Mouse (Mus musculus) urinary bladder, adult 2 months (tissue): ENCODE data around the gene Exo5. TPM values are rescaled to one million over a fixed set of nuclear protein-coding genes. Genes with fewer than 3 reads are reported as not detected.

ENCODE experiments used
- DNase-seq: peaks from one replicate; pipeline ENCODE4 v3.0.0; 2022; ENCODE audit warnings: low spot score
- polyA plus RNA-seq: library from polyadenylated mRNA; depleted of rRNA; stranded (reverse); fragments of >200 nt; gene quantifications from 2 replicates; pipeline ENCODE4 v1.2.3, GENCODE M21; 2012; rRNA removed

The Exo5 gene
- 14.6 and 15.7 TPM in 2 replicates for polyA plus RNA-seq

GRCm38 (mm10) chr4:120924554-120925299, at the start of gene Exo5:
Gene Exo5 (minus strand): TSS chr4:120925017.
- peak; percentile 72 for DNase-seq

GRCm38 (mm10) chr4:120971842-120972241, 47.0 kb upstream of the Exo5 start:
- no peak for DNase-seq

GRCm38 (mm10) chr4:120969382-120970146, 44.7 kb upstream of the Exo5 start:
- DNase-seq: no peak

GRCm38 (mm10) chr4:120968486-120968885, 43.7 kb upstream of the Exo5 start:
- no peak for DNase-seq

GRCm38 (mm10) chr4:120955586-120955985, 30.8 kb upstream of the Exo5 start:
- DNase-seq: no peak

GRCm38 (mm10) chr4:120953667-120954066, 28.9 kb upstream of the Exo5 start:
- no peak for DNase-seq

DNA sequence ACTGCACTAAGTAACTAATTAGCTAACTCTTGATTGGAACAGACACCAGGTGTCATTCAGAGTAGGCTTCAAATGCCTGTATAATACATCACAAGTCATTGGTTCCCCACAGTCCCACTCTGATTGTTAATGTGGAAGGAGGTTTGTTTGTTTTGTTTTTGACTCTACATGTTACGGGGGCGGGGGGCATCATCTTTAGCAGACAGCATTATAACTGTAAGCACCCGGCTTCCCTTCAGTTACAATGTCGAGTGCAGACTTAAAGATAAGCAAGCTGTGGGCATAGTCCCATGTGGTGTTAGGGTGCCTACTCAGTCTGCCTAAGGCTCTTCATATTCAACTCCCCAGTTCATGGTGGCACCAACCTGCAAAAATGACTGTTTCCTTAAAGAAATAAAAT, 28.2 kb upstream of the Exo5 start:
- no peak for DNase-seq

GRCm38 (mm10) chr4:120952163-120952562, 27.3 kb upstream of the Exo5 start:
- DNase-seq: no peak

DNA sequence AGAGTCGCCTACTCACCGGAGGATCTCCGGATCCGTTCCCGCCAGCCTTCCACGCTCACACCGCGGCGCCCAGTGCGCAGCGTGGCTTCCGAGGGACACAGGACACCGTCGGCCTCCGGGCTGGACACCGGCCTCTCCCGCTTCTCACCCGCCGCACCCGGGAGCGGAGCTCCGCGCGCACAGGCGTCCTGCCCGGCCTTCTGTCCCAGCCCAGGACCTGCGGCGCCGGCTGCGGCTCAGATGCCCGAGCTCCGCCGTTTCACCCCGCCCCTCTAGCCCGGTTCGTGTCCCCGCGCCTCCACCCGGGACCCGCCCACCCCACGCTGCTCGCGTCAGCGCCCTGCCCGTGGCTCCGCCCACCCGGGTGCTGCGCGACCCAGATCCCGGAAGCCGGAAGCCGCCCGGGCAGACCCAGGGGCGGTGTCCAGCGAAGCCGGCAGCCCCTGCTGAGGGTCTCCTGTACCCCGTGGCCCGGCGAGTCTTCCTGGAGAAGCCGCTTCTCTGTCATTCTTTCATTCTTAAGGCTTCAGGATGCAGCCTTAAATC, 26.7 kb upstream of the Exo5 start, which contains the start of gene Zfp69:
TSS of gene Zfp69 (minus strand) at position 272 of the 546 bp plus-strand sequence.
- DNase-seq: peak; percentile 86

- no peak for DNase-seq
Measured at GRCm38 (mm10) chr4:120950763-120951427, 26.1 kb upstream of the Exo5 start.

- no peak for DNase-seq
Measured at GRCm38 (mm10) chr4:120948938-120949337, 24.1 kb upstream of the Exo5 start.

DNA sequence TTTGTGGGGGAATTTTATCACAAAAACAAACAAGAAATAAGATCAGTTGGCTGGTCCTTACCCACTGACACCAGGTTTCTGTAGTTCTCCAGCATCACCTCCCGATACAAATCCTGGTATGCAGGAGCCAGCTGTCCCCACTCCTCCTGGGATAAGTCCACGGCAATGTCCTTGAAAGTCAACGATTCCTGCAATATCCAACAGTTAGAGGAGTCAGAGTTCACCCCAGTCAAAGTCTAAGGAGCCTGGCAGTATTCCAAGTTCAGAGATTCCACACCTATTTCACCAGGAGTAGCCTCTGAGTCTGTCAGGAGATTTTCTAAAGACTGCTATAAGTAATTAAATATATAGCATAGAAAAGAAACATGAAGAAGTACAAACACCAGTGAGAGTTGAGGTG, 10.2 kb upstream of the Exo5 start:
- no peak for DNase-seq

GRCm38 (mm10) chr4:120930736-120931135, 5.9 kb upstream of the Exo5 start:
- no peak for DNase-seq

- DNase-seq: no peak
Measured at GRCm38 (mm10) chr4:120928686-120929085, 3.9 kb upstream of the Exo5 start.

GRCm38 (mm10) chr4:120925386-120925785, 569 bp upstream of the Exo5 start:
- DNase-seq: no peak

- DNase-seq: no peak
Measured at GRCm38 (mm10) chr4:120921461-120921860, 3.4 kb downstream of the Exo5 start.

GRCm38 (mm10) chr4:120914501-120914900, 10.3 kb downstream of the Exo5 start:
- no peak for DNase-seq

GRCm38 (mm10) chr4:120913861-120914260, 11.0 kb downstream of the Exo5 start:
- no peak for DNase-seq

DNA sequence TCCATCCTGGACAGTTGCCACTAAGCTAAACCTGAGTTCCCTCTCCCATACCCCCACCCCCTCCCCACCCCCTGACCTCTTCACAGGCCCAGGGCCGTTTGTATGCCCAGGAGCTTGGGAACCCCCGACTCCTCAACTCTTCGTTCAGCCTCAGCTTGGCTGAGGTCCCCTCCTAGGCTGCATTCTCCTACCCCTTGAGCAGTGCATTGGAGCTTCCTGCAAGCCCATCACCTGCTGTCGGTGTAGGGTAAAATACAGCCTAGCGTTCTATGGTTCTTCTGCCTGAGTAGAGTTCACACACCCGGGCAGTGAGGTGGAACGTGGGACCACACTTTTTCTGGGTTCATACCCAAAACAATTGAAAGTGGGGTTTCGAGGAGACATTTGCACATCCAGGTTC, 11.4 kb downstream of the Exo5 start:
- no peak for DNase-seq

GRCm38 (mm10) chr4:120912866-120913265, 12.0 kb downstream of the Exo5 start:
- no peak for DNase-seq

DNA sequence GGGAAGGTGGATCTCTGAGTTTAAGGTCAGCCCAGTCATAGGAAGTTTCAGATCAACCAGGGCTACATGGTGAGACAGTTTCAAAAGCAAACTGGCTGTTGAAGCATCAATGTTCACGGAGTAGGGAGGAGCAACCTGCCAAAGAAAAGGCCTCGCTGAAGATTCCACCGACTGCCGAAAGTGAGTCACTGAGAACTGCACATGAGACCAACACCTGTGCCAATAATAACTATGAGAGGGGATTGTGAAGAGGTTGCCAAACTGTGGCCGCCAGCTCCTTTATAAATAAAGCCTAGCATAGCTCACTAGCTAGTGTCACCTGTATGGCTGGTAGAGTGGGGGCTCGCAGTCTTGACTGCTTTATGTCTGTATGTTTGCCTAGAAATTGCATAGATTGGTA, 13.7 kb downstream of the Exo5 start:
- DNase-seq: no peak

DNA sequence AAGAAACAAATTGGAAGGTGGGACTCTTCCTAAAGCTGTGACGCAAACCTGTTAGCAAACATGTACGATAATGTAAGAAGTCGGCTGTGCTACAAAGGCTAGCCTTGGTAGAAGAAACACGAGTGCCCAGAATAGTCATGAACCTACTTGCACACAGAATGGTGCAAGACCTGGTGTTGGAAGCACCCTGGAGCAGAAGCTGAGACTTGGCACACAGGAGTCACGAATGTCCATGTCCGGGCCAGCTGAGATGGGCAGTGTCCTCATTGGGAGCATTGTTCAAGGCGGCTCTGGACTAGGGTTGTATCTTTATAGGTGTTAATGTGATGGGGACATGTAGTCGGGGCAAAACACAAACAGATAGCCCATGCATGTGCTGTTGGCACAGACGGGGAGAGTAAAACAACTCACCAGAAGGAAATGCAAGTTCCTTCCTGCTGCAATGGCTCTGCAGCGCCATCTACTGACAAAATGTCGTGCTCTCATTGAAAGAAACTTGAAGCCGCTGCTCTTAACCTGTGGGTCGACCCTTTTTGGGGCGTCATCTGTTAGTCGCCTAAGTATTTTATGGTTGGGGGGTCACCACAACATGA, 15.2 kb downstream of the Exo5 start:
- no peak for DNase-seq
